In genomic region chr11:103033030-103033429, GRCm38 (mm10) we compare ENCODE assay signal across 14 mouse cellular contexts. TPM values are rescaled to one million over a fixed set of nuclear protein-coding genes. Genes with fewer than 3 reads are reported as not detected.
DNase-seq lines count a peak whose midpoint lies in the region; ATAC-seq and TF ChIP-seq lines count a peak whose summit lies in the region.
"Had no signal": no experiment of that assay in that cellular context is flagged by ENCODE, and none has a peak within 500 bp of the region (broad histone marks: within the 10 kb centered on the region; RNA-seq: fewer than 3 reads in every experiment).

No protein-coding gene starts in this region.

- no peak for TF ChIP-seq POLR2A in liver, adult 2 months (IDR thresholded peaks at IDR 0.05; ENCODE audit: extremely low read depth, insufficient read depth, low read length)
- no peak for TF ChIP-seq POLR2A in embryonic fibroblast, embryonic 13.5 days (IDR thresholded peaks at IDR 0.05; ENCODE audit: low read depth, low read length)

- no peak for TF ChIP-seq CTCF in liver, adult 2 months (IDR thresholded peaks at IDR 0.05; ENCODE audit: low read depth, low read length)
- no peak for TF ChIP-seq CTCF in liver, postnatal 0 days (IDR thresholded peaks at IDR 0.05; ENCODE audit: low read depth)
- TF ChIP-seq CTCF in embryonic fibroblast, embryonic 13.5 days (IDR thresholded peaks at IDR 0.05; ENCODE audit: borderline replicate concordance, insufficient read depth, low read length), result no peak

- peaks cover 52% of the 10 kb centered on the region for H3K79me2 ChIP-seq in liver, adult 2 months (ENCODE audit: control insufficient read depth, insufficient read depth, low read length)

- H3K4me3 ChIP-seq in liver, adult 2 months (ENCODE audit: insufficient read depth, low read depth, low read length), result no peak overlapping the region
- no peak overlapping the region for H3K4me3 ChIP-seq in liver, postnatal 0 days (ENCODE audit: low read depth, low read length)
- H3K4me3 ChIP-seq in embryonic fibroblast, embryonic 13.5 days (ENCODE audit: insufficient read depth, low read length), result no peak overlapping the region
- no peak overlapping the region for H3K4me3 ChIP-seq in midbrain, embryonic 10.5 days
- H3K4me3 ChIP-seq: heart, embryonic 15.5 days; hindbrain, embryonic 15.5 days; lung, embryonic 15.5 days; midbrain, embryonic 15.5 days had no signal

- H3K27me3 ChIP-seq in liver, adult 2 months (ENCODE audit: control insufficient read depth, insufficient read depth, low read length), result no peaks in the 10 kb centered on the region
- H3K27me3 ChIP-seq in liver, postnatal 0 days (ENCODE audit: insufficient read depth, low read length), result no peaks in the 10 kb centered on the region
- no peaks in the 10 kb centered on the region for H3K27me3 ChIP-seq in midbrain, embryonic 10.5 days (ENCODE audit: low read depth, poor library complexity, severe bottlenecking)
- H3K27me3 ChIP-seq: heart, embryonic 15.5 days; hindbrain, embryonic 15.5 days; lung, embryonic 15.5 days; midbrain, embryonic 15.5 days had no signal

- peaks cover 2% of the 10 kb centered on the region; the same call in 1 of the 2 replicates for H3K36me3 ChIP-seq in liver, adult 2 months (ENCODE audit: control insufficient read depth, insufficient read depth, low read length)
- H3K36me3 ChIP-seq in liver, postnatal 0 days (replicated peaks; ENCODE audit: insufficient read depth, low read length), result 0 out of 2 replicates have a peak, but pooled peaks cover 7% of the 10 kb centered on the region
- peaks cover 42% of the 10 kb centered on the region for H3K36me3 ChIP-seq in midbrain, embryonic 10.5 days
- H3K36me3 ChIP-seq: hindbrain, embryonic 15.5 days; lung, embryonic 15.5 days; midbrain, embryonic 15.5 days had no signal

- peak; percentile 68 to 78 for DNase-seq in frontal cortex, adult 2 months (ENCODE audit: extremely low spot score in 1 of 2, low spot score in 1 of 2)
- no peak for DNase-seq in frontal cortex, postnatal 25 days (ENCODE audit: low spot score in 2 of 2)
- peak; percentile 34 for DNase-seq in liver, adult 2 months (ENCODE audit: extremely low read depth, low read depth, low spot score)
- no peak for DNase-seq in liver, postnatal 0 days
- peak; percentile 39 for DNase-seq in right cerebral cortex, postnatal 14 days
- DNase-seq in midbrain, embryonic 10.5 days (ENCODE audit: low spot score), result no peak
- DNase-seq: B cell, adult 2 months had no signal

- H3K27ac ChIP-seq in liver, adult 2 months (replicated peaks; ENCODE audit: insufficient read depth, low read depth, low read length), result no peak overlapping the region
- H3K27ac ChIP-seq in liver, postnatal 0 days (ENCODE audit: low read depth), result no peak overlapping the region
- peak overlapping the region; percentile 91 for H3K27ac ChIP-seq in embryonic fibroblast, embryonic 13.5 days (ENCODE audit: insufficient read depth, low read length)
- no peak overlapping the region for H3K27ac ChIP-seq in midbrain, embryonic 10.5 days (replicated peaks)
- H3K27ac ChIP-seq: heart, embryonic 15.5 days; hindbrain, embryonic 15.5 days; limb, embryonic 10.5 days; lung, embryonic 15.5 days; midbrain, embryonic 15.5 days had no signal

- peaks cover 14% of the 10 kb centered on the region for H3K4me1 ChIP-seq in liver, adult 2 months (ENCODE audit: control insufficient read depth, insufficient read depth, low read length)
- H3K4me1 ChIP-seq in liver, postnatal 0 days (ENCODE audit: insufficient read depth), result peaks cover 24% of the 10 kb centered on the region
- H3K4me1 ChIP-seq in embryonic fibroblast, embryonic 13.5 days (ENCODE audit: control insufficient read depth, insufficient read depth, low read length), result peaks cover 13% of the 10 kb centered on the region; the same call in 1 of the 2 replicates
- H3K4me1 ChIP-seq in midbrain, embryonic 10.5 days, result peaks cover 15% of the 10 kb centered on the region

- no peaks in the 10 kb centered on the region for H3K9me3 ChIP-seq in liver, postnatal 0 days (ENCODE audit: low read length)
- H3K9me3 ChIP-seq in midbrain, embryonic 10.5 days (replicated peaks), result no peaks in the 10 kb centered on the region
- H3K9me3 ChIP-seq: heart, embryonic 15.5 days; hindbrain, embryonic 15.5 days; limb, embryonic 10.5 days; lung, embryonic 15.5 days; midbrain, embryonic 15.5 days had no signal

- H3K4me2 ChIP-seq in liver, postnatal 0 days (ENCODE audit: low read depth, low read length), result no peak overlapping the region
- H3K4me2 ChIP-seq: heart, embryonic 15.5 days; hindbrain, embryonic 15.5 days; lung, embryonic 15.5 days; midbrain, embryonic 15.5 days had no signal

- 41% methylated on average over 3 of the region's 3 CpGs for WGBS in liver, adult 2 months
- 82% methylated on average over 3 of the region's 3 CpGs for WGBS in liver, postnatal 0 days (ENCODE audit: insufficient replicate concordance)
- WGBS in midbrain, embryonic 10.5 days, result 91% methylated on average over 3 of the region's 3 CpGs

- TF ChIP-seq EP300 in liver, postnatal 0 days (IDR thresholded peaks at IDR 0.05; ENCODE audit: low read depth), result no peak

- no peak for ATAC-seq in liver, postnatal 0 days
- no peak for ATAC-seq in megakaryocyte-erythroid progenitor cell, adult 5-6 weeks (replicated peaks; ENCODE audit: low FRiP score, low TSS enrichment, poor library complexity, severe bottlenecking)
- ATAC-seq: midbrain, embryonic 15.5 days had no signal

- no peak overlapping the region for H3K9ac ChIP-seq in liver, adult 2 months (ENCODE audit: low read depth, low read length)
- no peak overlapping the region for H3K9ac ChIP-seq in liver, postnatal 0 days (replicated peaks)
- H3K9ac ChIP-seq: heart, embryonic 15.5 days; hindbrain, embryonic 15.5 days; lung, embryonic 15.5 days; midbrain, embryonic 15.5 days had no signal

RNA-seq across cellular contexts. Expression of gene Dcakd, which starts 4.9 kb away (rescaled TPM):
- 88.0 and 94.5 TPM in 2 replicates for polyA plus RNA-seq in frontal cortex, adult 2 months (2012; rRNA removed)
- 23.9 and 30.9 TPM in 2 replicates for total RNA-seq in liver, adult 2 months (2014; rRNA removed)
- 45.8 and 46.3 TPM in 2 replicates for polyA plus RNA-seq in liver, adult 2 months (2012; rRNA removed)
- 32.3 and 32.5 TPM in 2 replicates for polyA plus RNA-seq in liver, postnatal 0 days (2015; fragmentation: Nextera tagmentation; extraction: Ambion mirVana)
- polyA plus RNA-seq in embryonic fibroblast, embryonic 13.5 days (2011; ENCODE audit: insufficient read length, low read depth, missing spikeins), result 57.7 and 66.6 TPM in 2 replicates
- 24.5 and 40.3 TPM in 2 replicates for total RNA-seq in megakaryocyte-erythroid progenitor cell, adult 5-6 weeks (2014; fragmentation: Nextera tagmentation)
- 4.0 and 9.3 TPM in 2 replicates for total RNA-seq in megakaryocyte-erythroid progenitor cell, adult 5-6 weeks (2017)
- 265 and 287 TPM in 2 replicates for polyA plus RNA-seq in midbrain, embryonic 10.5 days (2016; fragmentation: Nextera tagmentation; extraction: Ambion mirVana)

RNA-seq across cellular contexts. Expression of gene Nmt1, which starts 5.0 kb away (rescaled TPM):
- 78.5 and 81.3 TPM in 2 replicates for polyA plus RNA-seq in frontal cortex, adult 2 months (2012; rRNA removed)
- total RNA-seq in liver, adult 2 months (2014; rRNA removed), result 16.8 and 23.9 TPM in 2 replicates
- 34.1 and 34.3 TPM in 2 replicates for polyA plus RNA-seq in liver, adult 2 months (2012; rRNA removed)
- polyA plus RNA-seq in liver, postnatal 0 days (2015; fragmentation: Nextera tagmentation; extraction: Ambion mirVana), result 37.5 and 37.7 TPM in 2 replicates
- polyA plus RNA-seq in embryonic fibroblast, embryonic 13.5 days (2011; ENCODE audit: insufficient read length, low read depth, missing spikeins), result 91.1 and 111 TPM in 2 replicates
- total RNA-seq in megakaryocyte-erythroid progenitor cell, adult 5-6 weeks (2014; fragmentation: Nextera tagmentation), result 33.2 and 36.9 TPM in 2 replicates
- total RNA-seq in megakaryocyte-erythroid progenitor cell, adult 5-6 weeks (2017), result 37.6 and 42.0 TPM in 2 replicates
- 57.3 and 61.8 TPM in 2 replicates for polyA plus RNA-seq in midbrain, embryonic 10.5 days (2016; fragmentation: Nextera tagmentation; extraction: Ambion mirVana)

Comparison
In these comparisons a context has a peak if more than half of its experiments do, and no peak if none do; other contexts are left out.
1. DNase-seq: peak in frontal cortex, adult 2 months (2 of 2), liver, adult 2 months (single experiment) and right cerebral cortex, postnatal 14 days (single experiment); none in frontal cortex, postnatal 25 days (0 of 2), liver, postnatal 0 days (single experiment) and midbrain, embryonic 10.5 days (single experiment).